Mouse (Mus musculus) erythroblast, embryonic 14.5 days (primary cell): Measurements from ENCODE around the gene Ano6.

Source experiments
- GATA1 ChIP-seq: IDR thresholded peaks from 2 replicates; pipeline ENCODE4 v1.6.1; 2012; ENCODE audit warnings: low read length, inconsistent platforms, mixed read lengths
- TAL1 ChIP-seq: IDR thresholded peaks from 3 replicates; pipeline ENCODE4 v1.6.1; 2012; ENCODE audit warnings: low read length, inconsistent platforms, mixed read lengths

GRCm38 (mm10) chr15:95770307-95770706 lies 20.3 kb upstream of the Ano6 start:
- TF ChIP-seq GATA1, result no peak
- TF ChIP-seq TAL1, result no peak
